Mouse (Mus musculus) gastrocnemius, adult 18-20 months (tissue): ENCODE measurements around the gene Zc3h4. TPM values are rescaled to one million over a fixed set of nuclear protein-coding genes. Genes with fewer than 3 reads are reported as not detected.

Experiments
- DNase-seq: peaks from one replicate; pipeline ENCODE4 v3.0.0; 2021; ENCODE audit warnings: low spot score
- total RNA-seq, 2 experiments: library from RNA; stranded (reverse); gene quantifications; 2 replicates each; pipeline ENCODE4 v1.2.3; 2021

The Zc3h4 gene
- total RNA-seq, 2 experiments from 2014 or later, result 27.7 to 28.6 TPM

DNA sequence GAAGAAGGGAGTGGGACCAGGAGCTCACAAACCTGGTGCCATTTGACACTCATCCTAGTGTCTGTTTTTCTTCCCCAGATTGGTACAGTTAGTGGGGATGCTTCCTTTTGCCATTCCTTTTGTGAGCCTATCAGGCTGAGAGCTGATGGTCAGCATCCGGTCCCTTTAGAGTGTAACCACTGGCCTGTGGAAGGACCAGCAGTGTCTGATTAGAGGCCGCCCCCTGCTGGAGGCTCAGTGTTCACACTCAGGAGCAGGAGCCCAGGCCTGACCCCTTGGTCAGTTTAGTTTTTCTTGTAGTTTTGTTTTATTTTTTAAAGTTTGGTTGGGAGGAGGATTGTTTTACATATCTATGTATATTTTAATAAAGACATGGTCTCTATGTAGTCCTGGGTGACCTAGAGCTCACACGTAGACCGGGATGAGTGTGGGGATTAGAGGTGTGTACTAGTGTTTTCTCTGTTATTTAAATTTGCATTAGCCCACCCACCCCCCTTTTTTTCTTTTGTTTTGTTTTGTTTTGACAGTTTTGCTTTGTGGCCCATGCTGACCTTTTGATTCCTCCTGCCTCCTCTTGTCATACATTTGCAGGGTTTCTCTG lies 25.5 kb downstream of the Zc3h4 start:
- peak; percentile 88 for DNase-seq

GRCm38 (mm10) chr7:16433352-16433971 lies 32.8 kb downstream of the Zc3h4 start:
- DNase-seq, result no peak

- DNase-seq, result no peak
Observed at GRCm38 (mm10) chr7:16435088-16435487, 34.4 kb downstream of the Zc3h4 start.

DNA sequence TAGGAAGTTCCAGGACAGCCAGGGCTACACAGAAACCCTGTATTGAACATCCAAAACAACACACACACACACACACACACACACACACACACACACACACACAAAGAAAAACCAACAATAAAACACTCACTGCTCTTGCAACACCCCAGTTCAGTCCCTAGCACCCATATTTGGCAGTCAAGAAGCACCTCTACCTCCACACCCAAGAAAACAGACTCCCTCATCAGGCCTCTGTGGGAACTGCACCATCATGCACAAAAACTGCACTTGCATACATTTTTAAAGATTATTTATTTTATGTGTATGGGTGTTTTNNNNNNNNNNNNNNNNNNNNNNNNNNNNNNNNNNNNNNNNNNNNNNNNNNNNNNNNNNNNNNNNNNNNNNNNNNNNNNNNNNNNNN lies 40.5 kb downstream of the Zc3h4 start:
- no peak for DNase-seq

- no peak for DNase-seq
Observed at GRCm38 (mm10) chr7:16451656-16452055, 50.9 kb downstream of the Zc3h4 start.

GRCm38 (mm10) chr7:16452587-16453073 lies 51.9 kb downstream of the Zc3h4 start, which contains the start of gene Tmem160:
TSS of gene Tmem160 (plus strand) at chr7:16452779.
- DNase-seq, result peak; percentile 93

DNA sequence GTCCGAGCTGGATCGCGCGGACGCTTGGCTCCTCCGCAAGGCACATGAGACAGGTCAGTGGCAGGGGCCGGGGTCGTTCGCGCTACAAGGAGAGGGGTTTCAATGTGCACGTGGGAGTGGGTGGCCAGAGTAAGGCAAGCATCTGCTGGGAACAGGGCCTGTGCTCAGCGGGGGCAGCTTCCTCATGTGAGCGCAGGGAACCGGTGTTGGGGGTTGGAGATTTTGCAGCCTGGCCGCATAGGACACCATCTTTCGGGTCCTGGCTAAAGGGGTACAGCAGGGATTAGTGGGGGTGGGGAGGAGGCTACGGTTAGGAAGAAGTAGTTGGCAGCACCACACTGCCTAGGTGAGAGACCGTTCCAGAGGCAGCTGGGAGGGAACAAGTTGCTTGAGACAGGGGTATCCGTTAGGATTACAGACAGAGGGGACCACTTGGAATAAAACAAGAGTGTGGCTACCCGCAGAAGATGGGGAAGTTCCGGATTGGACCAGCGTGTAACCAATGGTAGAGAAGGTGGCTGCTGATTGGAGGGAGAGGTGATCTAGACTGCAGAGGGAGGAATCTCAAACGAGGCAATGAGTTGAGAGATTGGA lies 52.5 kb downstream of the Zc3h4 start:
- DNase-seq, result peak; percentile 26

DNA sequence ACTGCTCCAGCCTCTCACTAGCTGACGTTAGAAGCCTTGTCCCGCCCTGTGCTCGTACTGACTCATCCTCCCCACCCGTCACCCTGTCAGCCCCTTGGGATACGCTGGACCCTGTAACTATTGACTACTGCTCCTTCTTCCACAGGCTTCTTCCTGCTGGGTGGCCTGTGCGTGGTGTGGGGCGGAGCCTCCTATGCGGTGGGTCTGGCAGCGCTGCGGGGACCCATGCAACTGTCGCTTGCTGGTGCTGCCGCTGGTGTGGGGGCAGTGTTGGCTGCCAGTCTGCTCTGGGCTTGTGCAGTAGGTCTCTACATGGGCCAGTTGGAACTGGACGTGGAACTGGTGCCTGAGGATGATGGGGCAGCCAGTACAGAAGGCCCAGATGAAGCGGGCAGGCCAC lies 54.3 kb downstream of the Zc3h4 start:
- DNase-seq, result no peak

DNA sequence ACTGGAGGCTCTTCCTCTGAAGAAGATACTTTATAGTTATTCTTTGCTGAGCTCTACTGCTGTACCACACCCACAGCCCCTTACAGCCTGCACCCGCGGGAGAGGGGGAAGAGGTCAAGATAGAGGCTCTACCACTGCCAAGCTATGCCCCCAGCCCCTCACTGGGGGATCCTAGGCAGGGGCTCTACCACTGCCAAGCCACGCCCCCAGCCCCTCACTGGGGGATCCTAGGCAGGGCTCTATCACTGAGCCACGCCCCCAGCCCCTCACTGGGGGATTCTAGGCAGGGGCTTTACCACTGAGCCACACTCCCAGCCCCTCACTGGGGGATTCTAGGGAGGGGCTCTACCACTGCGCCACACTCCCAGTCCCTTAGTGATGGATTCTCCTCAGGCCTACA lies 55.6 kb downstream of the Zc3h4 start:
- no peak for DNase-seq

DNA sequence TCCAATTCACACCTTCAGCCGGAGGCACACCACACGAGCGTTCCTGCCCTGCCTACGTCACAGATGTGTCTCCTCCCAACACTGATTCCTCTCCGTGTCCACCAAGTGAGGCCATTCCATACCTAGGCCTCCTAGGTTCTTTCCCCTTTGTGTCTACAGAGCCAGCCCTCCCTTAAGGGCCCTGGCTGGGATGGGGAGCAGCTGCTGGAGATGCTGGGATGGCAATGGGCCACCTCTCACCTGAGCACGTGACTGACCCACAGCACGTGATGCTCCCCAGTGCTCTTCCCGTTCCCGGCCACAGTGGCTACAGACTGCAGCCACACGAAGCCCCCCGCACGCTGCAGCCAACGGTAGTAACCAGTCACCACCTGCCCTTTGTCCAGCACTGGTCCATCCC lies 59.9 kb downstream of the Zc3h4 start:
- no peak for DNase-seq

- no peak for DNase-seq
Observed at GRCm38 (mm10) chr7:16461151-16461550, 60.4 kb downstream of the Zc3h4 start.

- DNase-seq, result no peak
Observed at GRCm38 (mm10) chr7:16461705-16462104, 61.0 kb downstream of the Zc3h4 start.

DNA sequence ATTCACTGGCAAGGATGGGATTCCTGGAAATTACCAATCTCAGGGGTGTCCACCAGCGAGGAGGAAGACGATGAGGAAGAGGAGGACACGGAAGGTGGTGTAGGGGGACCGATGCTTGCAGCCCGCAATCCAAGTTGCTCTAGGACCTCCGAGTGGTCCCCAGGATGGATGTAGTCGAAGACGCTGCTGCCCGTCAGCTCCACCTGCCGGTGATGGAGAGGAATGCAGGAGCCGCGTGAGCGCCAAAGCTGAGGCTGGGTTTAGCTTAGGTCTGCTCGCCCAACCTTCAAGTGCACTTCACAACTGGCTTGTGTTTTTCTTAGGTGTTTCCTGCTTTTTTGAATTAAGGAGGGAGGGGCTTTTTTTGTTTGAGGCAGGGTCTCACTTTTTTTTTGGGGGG lies 62.5 kb downstream of the Zc3h4 start:
- DNase-seq, result peak; percentile 79

DNA sequence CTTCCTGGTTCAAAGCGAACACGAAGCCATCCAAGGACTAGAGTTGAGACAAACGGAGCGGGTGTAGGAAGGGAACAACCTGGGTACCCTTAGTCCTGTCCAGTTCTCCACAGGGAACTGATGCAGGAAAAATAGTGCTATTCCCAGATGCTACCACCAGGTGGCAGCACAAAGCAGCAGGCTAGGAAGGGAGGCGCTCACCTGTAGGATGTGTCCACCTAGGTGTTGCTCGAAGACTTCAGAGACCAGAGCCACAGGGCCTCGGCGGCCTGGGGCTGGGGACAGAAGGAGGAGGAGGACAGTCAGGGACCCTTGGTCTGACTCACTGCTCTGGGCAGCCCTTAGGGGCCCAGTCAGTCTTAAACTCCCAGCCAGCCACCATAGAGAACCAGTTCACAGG lies 64.5 kb downstream of the Zc3h4 start:
- DNase-seq, result peak; percentile 60

DNA sequence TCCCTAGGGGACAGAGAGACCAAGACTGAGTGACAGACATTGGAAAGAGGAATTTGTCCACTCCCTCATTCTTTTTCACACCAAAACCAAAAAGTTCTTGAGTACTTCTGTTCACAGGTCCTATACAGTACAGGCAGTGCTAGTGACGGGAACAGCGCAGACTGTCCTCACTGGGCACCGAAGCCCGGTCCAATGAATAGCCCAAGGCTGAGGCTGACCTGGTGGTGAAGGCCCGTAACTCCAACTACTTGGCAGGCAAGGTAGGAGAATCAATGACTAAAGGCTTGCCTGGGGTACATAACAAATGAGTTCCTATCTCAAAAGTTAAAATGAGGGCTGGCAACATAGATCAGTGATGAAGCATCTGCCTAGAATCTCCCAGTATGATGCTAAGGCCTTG lies 64.9 kb downstream of the Zc3h4 start:
- DNase-seq, result no peak

DNA sequence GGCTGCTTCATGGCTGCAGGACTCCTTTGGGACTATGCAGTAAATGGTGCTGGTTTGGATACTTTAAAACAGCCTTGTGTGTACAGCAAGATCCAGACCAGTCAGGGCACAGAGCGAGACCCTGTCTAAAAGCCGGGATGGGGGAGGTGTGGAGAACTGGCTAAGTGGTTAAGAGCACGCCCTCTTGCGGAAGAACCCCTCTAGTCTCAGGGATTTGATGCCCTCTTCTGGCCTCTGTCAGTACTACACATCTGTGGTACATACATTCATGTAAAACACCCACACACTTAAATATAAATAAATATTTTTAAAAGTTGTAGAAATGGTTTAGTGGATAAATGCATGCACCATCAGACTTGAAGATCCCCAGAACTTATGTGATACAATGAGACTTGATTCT lies 65.9 kb downstream of the Zc3h4 start:
- DNase-seq, result no peak

GRCm38 (mm10) chr7:16468115-16468514 lies 67.4 kb downstream of the Zc3h4 start:
- no peak for DNase-seq

DNA sequence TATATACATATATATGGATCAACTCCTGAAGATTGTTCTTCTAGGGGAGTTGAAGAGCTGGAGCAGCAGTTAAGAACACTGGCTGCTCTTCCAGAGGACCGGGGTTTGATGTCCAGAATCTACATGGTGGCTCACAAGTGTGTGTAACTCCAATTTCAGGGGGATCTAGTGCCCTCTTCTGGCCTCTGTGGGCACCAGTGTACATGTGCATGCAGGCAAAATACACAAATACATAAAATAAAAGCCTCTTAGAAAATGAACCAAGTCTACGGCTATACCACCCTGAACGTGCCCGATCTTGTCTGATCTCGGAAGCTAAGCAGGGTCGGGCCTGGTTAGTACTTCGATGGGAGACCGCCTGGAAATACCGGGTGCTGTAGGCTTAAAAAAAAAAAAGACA lies 70.8 kb downstream of the Zc3h4 start:
- no peak for DNase-seq

GRCm38 (mm10) chr7:16472116-16472709 lies 71.5 kb downstream of the Zc3h4 start:
- no peak for DNase-seq

GRCm38 (mm10) chr7:16473847-16474246 lies 73.1 kb downstream of the Zc3h4 start:
- no peak for DNase-seq

- no peak for DNase-seq
Observed at GRCm38 (mm10) chr7:16474445-16474844, 73.7 kb downstream of the Zc3h4 start.

DNA sequence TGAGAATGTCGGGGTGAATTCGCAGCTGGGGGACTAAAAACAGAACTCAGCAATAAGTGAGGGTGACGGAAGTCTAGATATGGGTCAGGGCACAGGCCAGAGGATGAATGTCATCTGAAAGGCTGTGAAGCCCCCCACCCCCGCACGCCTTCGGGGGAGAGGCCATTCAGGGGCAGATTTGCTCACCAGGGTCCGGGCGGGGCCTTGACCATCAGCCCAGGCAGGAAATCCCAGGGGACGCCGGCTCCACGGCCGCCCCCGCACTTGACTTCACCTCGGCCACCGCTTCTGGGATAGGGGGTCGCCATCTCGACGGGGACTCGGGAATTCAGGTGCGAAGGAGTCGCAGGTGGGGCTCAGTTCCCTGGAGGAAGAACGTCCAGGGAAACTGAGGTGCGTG lies 74.6 kb downstream of the Zc3h4 start:
- DNase-seq, result no peak
